Mouse (Mus musculus) activated CD4-positive, CD25-positive, alpha-beta regulatory T cell, adult 9 weeks (primary cell): ENCODE measurements around the gene Cpsf6. TPM values are rescaled to one million over a fixed set of nuclear protein-coding genes. Genes with fewer than 3 reads are reported as not detected.

Experiments used
- polyA plus RNA-seq: library from polyadenylated mRNA; unstranded; fragments of 100-300 nt; shearing (Covaris generic); gene quantifications from one replicate; pipeline ENCODE4 v1.2.1, GENCODE M21; 2017

The Cpsf6 gene
- polyA plus RNA-seq: 144 TPM

GRCm38 (mm10) chr10:117379908-117380307 is at the start of gene Cpsf6:
Gene Cpsf6, minus strand, starts transcription at chr10:117380015.

Other genes starting within 250 kb of the Cpsf6 start
- gene Frs2, start 231.5 kb downstream of the Cpsf6 start, polyA plus RNA-seq: 26.3 TPM
- gene Yeats4, start 155.5 kb downstream of the Cpsf6 start, polyA plus RNA-seq: 55.1 TPM
- not detected for gene 9530003J23Rik, start 141.3 kb downstream of the Cpsf6 start, polyA plus RNA-seq
- gene Lyz2, start 97.7 kb downstream of the Cpsf6 start, polyA plus RNA-seq: 15.6 TPM
- gene Lyz1, start 87.1 kb downstream of the Cpsf6 start, polyA plus RNA-seq: not detected
- 77.3 TPM for gene Cpm, start 249.5 kb upstream of the Cpsf6 start, polyA plus RNA-seq